Mouse (Mus musculus) Patski (cell line): ENCODE results near the gene Carhsp1. TPM values are rescaled to one million over a fixed set of nuclear protein-coding genes. Genes with fewer than 3 reads are reported as not detected.

Source experiments
- ATAC-seq: fragments of 100-300 bp; one replicate; pipeline ENCODE4 v1.8.0; 2021
- CTCF ChIA-PET: fragments of 350-600 bp; sonication (Branson Sonifier 250); formaldehyde crosslinking; loops from one replicate; lab custom pipeline; 2022; ENCODE audit warnings: inconsistent platforms; lab: Charles Lee
- POLR2A ChIA-PET: fragments of 350-600 bp; sonication (Branson Sonifier 250); formaldehyde crosslinking; loops from one replicate; lab custom pipeline; 2022; ENCODE audit warnings: antibody characterized with exemption, inconsistent platforms; lab: Charles Lee
- DNase-seq: peaks from one replicate; pipeline ENCODE4 v3.0.0-alpha.2; 2011; ENCODE audit warnings: low read depth, low spot score
- H3K27me3 ChIP-seq: fragments of 371-371 bp; one replicate; pipeline ENCODE4 v1.5.1; 2021
- CTCF ChIP-seq: fragments of 100-300 bp; IDR thresholded peaks from one replicate; pipeline ENCODE4 v1.5.1; 2021
- in situ Hi-C: fragments of 300-500 bp; cut with MboI; formaldehyde crosslinking; loops from 3 replicates; pipeline ENCODE4 v1.11.1; 2018; ENCODE audit warnings: low pct_unique_long_range_greater_than_20kb, mixed read lengths
- polyA plus RNA-seq: library from polyadenylated mRNA; unstranded; gene quantifications from one replicate; pipeline ENCODE4 v1.2.3, GENCODE M21; 2021

Carhsp1 gene
- polyA plus RNA-seq, 1 experiment from 2014 or later = 92.6 TPM

- ChIA-PET POLR2A (no interaction called here), CTCF (interaction anchor here (1.4 kb wide), 1 partner anchor 58 kb away, joined by 3 read pairs; no protein-coding TSS in a partner anchor)
- no peak for TF ChIP-seq CTCF
- in situ Hi-C loops = loop anchor here (5.0 kb wide), 2 partner anchors 77 to 177 kb away; no protein-coding TSS in a partner anchor
- DNase-seq = no peak
- H3K27me3 ChIP-seq = no peaks in the 10 kb centered on the region
- peak; percentile 13 for ATAC-seq
Observed at GRCm38 (mm10) chr16:8689979-8690656, 18.2 kb upstream of the Carhsp1 start.

GRCm38 (mm10) chr16:8687559-8688112, 15.7 kb upstream of the Carhsp1 start:
- no peak for DNase-seq
- H3K27me3 ChIP-seq = no peaks in the 10 kb centered on the region
- TF ChIP-seq CTCF = no peak
- ChIA-PET CTCF (interaction anchor here (0.9 to 3.8 kb wide), 4 partner anchors 14 to 183 kb away, joined by 3 to 29 read pairs (median 7); no protein-coding TSS in a partner anchor), POLR2A (interaction anchor here (0.6 kb wide), 2 partner anchors 55 to 110 kb away, joined by 3 to 6 read pairs; no protein-coding TSS in a partner anchor)
- in situ Hi-C loops = loop anchor here (5.0 kb wide), 2 partner anchors 80 to 180 kb away; no protein-coding TSS in a partner anchor
- ATAC-seq = no peak

GRCm38 (mm10) chr16:8686871-8687535, 15.0 kb upstream of the Carhsp1 start:
- no peak for DNase-seq
- in situ Hi-C loops = loop anchor here (5.0 kb wide), 2 partner anchors 80 to 180 kb away; no protein-coding TSS in a partner anchor
- no peak for ATAC-seq
- ChIA-PET POLR2A (interaction anchor here (0.6 kb wide), 2 partner anchors 56 to 111 kb away, joined by 3 to 6 read pairs; no protein-coding TSS in a partner anchor), CTCF (interaction anchor here (0.9 to 3.8 kb wide), 12 partner anchors 8 to 184 kb away, joined by 3 to 29 read pairs (median 4); no protein-coding TSS in a partner anchor)
- no peak for TF ChIP-seq CTCF
- no peaks in the 10 kb centered on the region for H3K27me3 ChIP-seq

GRCm38 (mm10) chr16:8686121-8686870, 14.3 kb upstream of the Carhsp1 start:
- DNase-seq = no peak
- no peak for TF ChIP-seq CTCF
- in situ Hi-C loops = loop anchor here (5.0 kb wide), 2 partner anchors 81 to 181 kb away; no protein-coding TSS in a partner anchor
- H3K27me3 ChIP-seq = no peaks in the 10 kb centered on the region
- ChIA-PET POLR2A (no interaction called here), CTCF (interaction anchor here (0.7 to 3.8 kb wide), 16 partner anchors 9 to 187 kb away, joined by 3 to 29 read pairs (median 4); no protein-coding TSS in a partner anchor)
- ATAC-seq = peak; percentile 74

GRCm38 (mm10) chr16:8685087-8685486, 13.1 kb upstream of the Carhsp1 start:
- CTCF ChIA-PET = interaction anchor here (3.8 kb wide), 1 partner anchor 84 kb away, joined by 29 read pairs; no protein-coding TSS in a partner anchor
- no peak for ATAC-seq
- in situ Hi-C loops = loop anchor here (5.0 kb wide), 2 partner anchors 82 to 182 kb away; no protein-coding TSS in a partner anchor
- no peak for DNase-seq
- POLR2A ChIA-PET = no interaction called here
- H3K27me3 ChIP-seq = no peaks in the 10 kb centered on the region
- no peak for TF ChIP-seq CTCF

- DNase-seq = no peak
- no peak for TF ChIP-seq CTCF
- POLR2A ChIA-PET = no interaction called here
- CTCF ChIA-PET = no interaction called here
- in situ Hi-C loops = no loop called here
- H3K27me3 ChIP-seq = no peaks in the 10 kb centered on the region
- no peak for ATAC-seq
Observed at GRCm38 (mm10) chr16:8680470-8680869, 8.5 kb upstream of the Carhsp1 start, which contains the start of gene Gm5767. TSS of gene Gm5767 (plus strand) at chr16:8680770.

GRCm38 (mm10) chr16:8679780-8680179, 7.8 kb upstream of the Carhsp1 start:
- DNase-seq (no peak), ATAC-seq (no peak)
- ChIA-PET CTCF (interaction anchor here (1.6 kb wide), 1 partner anchor 88 kb away, joined by 6 read pairs; no protein-coding TSS in a partner anchor), POLR2A (no interaction called here)
- in situ Hi-C loops = loop anchor here (5.0 kb wide), 3 partner anchors 42 to 267 kb away; partner anchors contain the start of genes Pmm2 and Tmem186
- H3K27me3 ChIP-seq = no peaks in the 10 kb centered on the region
- TF ChIP-seq CTCF = no peak

- CTCF ChIA-PET = interaction anchor here (1.6 kb wide), 1 partner anchor 89 kb away, joined by 6 read pairs; no protein-coding TSS in a partner anchor
- POLR2A ChIA-PET = no interaction called here
- DNase-seq (no peak), ATAC-seq (no peak)
- in situ Hi-C loops = loop anchor here (5.0 kb wide), 3 partner anchors 41 to 266 kb away; partner anchors contain the start of genes Pmm2 and Tmem186
- H3K27me3 ChIP-seq = no peaks in the 10 kb centered on the region
- no peak for TF ChIP-seq CTCF
Observed at GRCm38 (mm10) chr16:8678676-8679075, 6.7 kb upstream of the Carhsp1 start.

- ChIA-PET CTCF (interaction anchor here (0.9 to 1.5 kb wide), 2 partner anchors 159 to 183 kb away, joined by 3 read pairs; no protein-coding TSS in a partner anchor), POLR2A (no interaction called here)
- no peak for TF ChIP-seq CTCF
- DNase-seq = no peak
- no peak for ATAC-seq
- H3K27me3 ChIP-seq = no peaks in the 10 kb centered on the region
- in situ Hi-C loops = loop anchor here (5.0 kb wide), 3 partner anchors 41 to 266 kb away; partner anchors contain the start of genes Pmm2 and Tmem186
Observed at GRCm38 (mm10) chr16:8678035-8678434, 6.1 kb upstream of the Carhsp1 start.
